Mouse (Mus musculus): ENCODE measurements around the gene Lce1b. TPM values are rescaled to one million over a fixed set of nuclear protein-coding genes. Genes with fewer than 3 reads are reported as not detected.
"Not testable (repeated sequence)": the region's sequence is repeated elsewhere in the genome, so short reads cannot be mapped to it uniquely, and the experiment has no call there.

Lce1b gene
- not detected in 2 replicates for polyA plus RNA-seq (2015; fragmentation: Nextera tagmentation; extraction: Ambion mirVana)

GRCm38 (mm10) chr3:92656826-92657225 lies at the start of gene Lce1b:
Lce1b (minus strand) TSS chr3:92656926.
- H3K27me3 ChIP-seq (replicated peaks) = no peaks in the 10 kb centered on the region
- no peak within 1 kb of the TSS for H3K27ac ChIP-seq (replicated peaks)
- ATAC-seq (ENCODE audit: extremely low read depth, insufficient number of reproducible peaks, low FRiP score, low TSS enrichment) = no peak
- no peak within 1 kb of the TSS for H3K9ac ChIP-seq
- no peak within 1 kb of the TSS for H3K4me3 ChIP-seq
- no peak within 1 kb of the TSS for H3K4me2 ChIP-seq
- H3K4me1 ChIP-seq = no peaks in the 10 kb centered on the region
- no peaks in the 10 kb centered on the region for H3K9me3 ChIP-seq
- H3K36me3 ChIP-seq = no peaks in the 10 kb centered on the region

DNA sequence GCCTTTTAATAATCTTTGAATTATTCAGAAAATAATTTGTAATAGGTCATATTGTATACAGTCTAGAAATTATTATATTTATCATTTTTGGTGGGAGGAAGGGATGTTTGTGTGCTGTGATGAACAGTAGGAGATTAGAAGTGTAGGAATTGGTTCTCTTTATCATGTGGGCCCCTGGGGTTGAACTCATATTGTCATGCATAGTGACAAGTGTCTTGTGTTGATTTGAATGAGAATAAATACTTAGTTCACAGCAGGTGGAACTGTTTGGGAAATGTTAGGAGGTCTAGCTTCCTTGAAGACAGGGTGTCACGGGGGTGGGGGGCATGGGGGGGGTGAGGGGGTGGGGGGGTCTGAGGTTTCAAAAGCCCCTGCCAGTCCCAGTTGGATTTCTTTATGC lies 37.9 kb upstream of the Lce1b start:
- H3K4me3 ChIP-seq = no peak overlapping the region
- H3K27me3 ChIP-seq (replicated peaks) = no peaks in the 10 kb centered on the region
- no peak overlapping the region for H3K9ac ChIP-seq
- H3K36me3 ChIP-seq = no peaks in the 10 kb centered on the region
- ATAC-seq (ENCODE audit: extremely low read depth, insufficient number of reproducible peaks, low FRiP score, low TSS enrichment) = no peak
- H3K9me3 ChIP-seq = no peaks in the 10 kb centered on the region
- H3K4me2 ChIP-seq = no peak overlapping the region
- 25% methylated on average over 1 of the region's 1 CpGs for WGBS
- no peak overlapping the region for H3K27ac ChIP-seq (replicated peaks)
- no peaks in the 10 kb centered on the region for H3K4me1 ChIP-seq

- Histone ChIP-seq H3K27me3 (replicated peaks) (no peaks in the 10 kb centered on the region), H3K36me3 (no peaks in the 10 kb centered on the region), H3K9me3 (no peaks in the 10 kb centered on the region)
Measured at GRCm38 (mm10) chr3:92691688-92692087, 35.0 kb upstream of the Lce1b start.

GRCm38 (mm10) chr3:92689154-92689553 lies 32.4 kb upstream of the Lce1b start:
- not testable (repeated sequence) for H3K4me1 ChIP-seq; H3K36me3 ChIP-seq; H3K27ac ChIP-seq (replicated peaks); ATAC-seq (ENCODE audit: extremely low read depth, insufficient number of reproducible peaks, low FRiP score, low TSS enrichment); H3K9ac ChIP-seq; H3K27me3 ChIP-seq (replicated peaks); H3K9me3 ChIP-seq; H3K4me3 ChIP-seq
- H3K4me2 ChIP-seq = peak overlapping the region; percentile 31
- 57% methylated on average over 16 of the region's 16 CpGs for WGBS

More at GRCm38 (mm10) chr3:92691688-92692087, 35.0 kb upstream of the Lce1b start:
- no peak overlapping the region for H3K27ac ChIP-seq (replicated peaks)
- no peak for ATAC-seq (ENCODE audit: extremely low read depth, insufficient number of reproducible peaks, low FRiP score, low TSS enrichment)
- no peaks in the 10 kb centered on the region for H3K4me1 ChIP-seq
- no peak overlapping the region for H3K4me3 ChIP-seq
- no peak overlapping the region for H3K4me2 ChIP-seq
- H3K9ac ChIP-seq = no peak overlapping the region

- Histone ChIP-seq H3K27ac (replicated peaks) (no peak within 1 kb of the TSS), H3K9me3 (no peaks in the 10 kb centered on the region), H3K27me3 (replicated peaks) (no peaks in the 10 kb centered on the region), H3K4me3 (no peak within 1 kb of the TSS), H3K4me1 (no peaks in the 10 kb centered on the region), H3K36me3 (no peaks in the 10 kb centered on the region), H3K9ac (no peak within 1 kb of the TSS), H3K4me2 (no peak within 1 kb of the TSS)
- WGBS = 52% methylated on average over 2 of the region's 2 CpGs
- no peak for ATAC-seq (ENCODE audit: extremely low read depth, insufficient number of reproducible peaks, low FRiP score, low TSS enrichment)
Measured at GRCm38 (mm10) chr3:92687110-92687509, 30.4 kb upstream of the Lce1b start, which contains the start of gene Lce1d. Lce1d (minus strand) TSS chr3:92687210.

- Histone ChIP-seq H3K9me3 (no peaks in the 10 kb centered on the region), H3K27me3 (replicated peaks) (no peaks in the 10 kb centered on the region), H3K27ac (replicated peaks) (no peak within 1 kb of the TSS), H3K4me3 (no peak within 1 kb of the TSS), H3K9ac (no peak within 1 kb of the TSS), H3K4me2 (no peak within 1 kb of the TSS), H3K4me1 (no peaks in the 10 kb centered on the region), H3K36me3 (no peaks in the 10 kb centered on the region)
- 86% methylated on average over 4 of the region's 4 CpGs for WGBS
- no peak for ATAC-seq (ENCODE audit: extremely low read depth, insufficient number of reproducible peaks, low FRiP score, low TSS enrichment)
Measured at GRCm38 (mm10) chr3:92678947-92679346, 22.2 kb upstream of the Lce1b start, which contains the start of gene Lce1c. Lce1c (plus strand) TSS chr3:92679247.

DNA sequence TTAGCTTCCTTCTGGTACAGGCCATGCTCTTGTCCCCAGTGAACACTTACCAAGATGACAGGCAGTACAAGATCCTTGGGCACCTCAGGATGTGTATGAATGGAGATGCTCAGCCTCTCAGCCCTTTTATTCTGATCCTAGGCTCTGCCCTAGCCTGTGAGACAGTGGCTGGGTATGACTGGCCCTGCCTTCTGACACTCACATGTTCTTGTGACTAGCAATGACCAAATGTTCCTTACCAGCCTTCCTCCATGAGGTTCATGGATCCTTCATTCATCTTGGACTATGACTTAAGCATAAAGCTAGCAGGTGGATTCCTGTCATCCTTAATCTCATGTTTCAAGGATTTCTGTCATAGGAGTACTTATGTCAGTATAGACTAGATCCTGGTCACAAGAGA lies 13.5 kb upstream of the Lce1b start, which contains the start of gene Lce1a2:
Gene Lce1a2, minus strand, starts transcription at position 101 of the 400 bp plus-strand sequence.
- Histone ChIP-seq H3K27ac (replicated peaks) (no peak within 1 kb of the TSS), H3K9me3 (no peaks in the 10 kb centered on the region), H3K4me3 (no peak within 1 kb of the TSS), H3K36me3 (no peaks in the 10 kb centered on the region), H3K4me2 (no peak within 1 kb of the TSS), H3K27me3 (replicated peaks) (no peaks in the 10 kb centered on the region), H3K9ac (no peak within 1 kb of the TSS), H3K4me1 (no peaks in the 10 kb centered on the region)
- no peak for ATAC-seq (ENCODE audit: extremely low read depth, insufficient number of reproducible peaks, low FRiP score, low TSS enrichment)

DNA sequence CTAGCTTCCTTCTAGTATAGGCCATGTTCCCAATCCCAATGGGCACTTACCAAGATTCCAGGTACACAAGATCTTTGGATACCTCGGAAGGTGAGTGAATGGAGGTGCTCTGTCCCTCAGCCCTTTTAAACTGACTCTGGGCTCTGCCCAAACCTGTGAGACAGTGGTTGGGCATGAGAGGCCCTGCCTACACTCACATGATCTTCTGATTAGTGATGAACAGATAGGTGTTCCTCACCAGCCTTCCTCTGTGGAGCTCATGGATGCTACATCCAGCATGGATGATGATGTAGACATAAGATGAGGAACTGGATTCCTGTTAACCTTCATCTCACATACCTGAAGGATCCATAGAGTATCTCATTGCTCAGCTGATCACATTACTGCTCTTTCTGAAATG lies 8.5 kb downstream of the Lce1b start, which contains the start of gene Lce1a1:
Gene Lce1a1, minus strand, starts transcription at position 101 of the 400 bp plus-strand sequence.
- H3K4me3 ChIP-seq = no peak within 1 kb of the TSS
- no peaks in the 10 kb centered on the region for H3K4me1 ChIP-seq
- no peaks in the 10 kb centered on the region for H3K36me3 ChIP-seq
- no peaks in the 10 kb centered on the region for H3K27me3 ChIP-seq (replicated peaks)
- no peak within 1 kb of the TSS for H3K9ac ChIP-seq
- 82% methylated on average over 1 of the region's 1 CpGs for WGBS
- no peak for ATAC-seq (ENCODE audit: extremely low read depth, insufficient number of reproducible peaks, low FRiP score, low TSS enrichment)
- H3K27ac ChIP-seq (replicated peaks) = no peak within 1 kb of the TSS
- H3K9me3 ChIP-seq = no peaks in the 10 kb centered on the region
- H3K4me2 ChIP-seq = no peak within 1 kb of the TSS

DNA sequence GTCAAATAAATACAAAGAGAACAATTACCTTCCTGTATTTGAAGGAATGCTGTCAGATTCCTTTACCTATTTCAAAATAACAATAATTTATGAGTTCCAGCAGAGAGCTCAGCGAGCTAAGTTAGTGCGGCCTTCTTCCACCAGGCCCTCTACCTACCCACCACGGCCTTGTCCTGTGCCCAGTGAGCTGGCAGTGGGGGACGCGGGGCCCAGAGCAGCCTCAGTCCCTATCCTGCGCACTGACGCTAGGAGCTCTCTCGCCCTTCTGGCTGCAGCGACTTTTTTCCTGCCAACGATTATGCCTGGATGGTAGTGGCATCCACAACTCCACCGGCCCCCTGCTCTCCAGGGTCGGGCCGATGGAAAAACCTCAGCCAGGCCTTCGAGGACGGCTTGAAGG lies 16.9 kb downstream of the Lce1b start:
- WGBS = 90% methylated on average over 15 of the region's 15 CpGs
- Histone ChIP-seq H3K27me3 (replicated peaks) (no peaks in the 10 kb centered on the region), H3K4me2 (no peak overlapping the region), H3K9ac (no peak overlapping the region), H3K9me3 (no peaks in the 10 kb centered on the region), H3K4me3 (no peak overlapping the region), H3K4me1 (no peaks in the 10 kb centered on the region), H3K36me3 (no peaks in the 10 kb centered on the region), H3K27ac (replicated peaks) (no peak overlapping the region)
- ATAC-seq (ENCODE audit: extremely low read depth, insufficient number of reproducible peaks, low FRiP score, low TSS enrichment) = no peak

DNA sequence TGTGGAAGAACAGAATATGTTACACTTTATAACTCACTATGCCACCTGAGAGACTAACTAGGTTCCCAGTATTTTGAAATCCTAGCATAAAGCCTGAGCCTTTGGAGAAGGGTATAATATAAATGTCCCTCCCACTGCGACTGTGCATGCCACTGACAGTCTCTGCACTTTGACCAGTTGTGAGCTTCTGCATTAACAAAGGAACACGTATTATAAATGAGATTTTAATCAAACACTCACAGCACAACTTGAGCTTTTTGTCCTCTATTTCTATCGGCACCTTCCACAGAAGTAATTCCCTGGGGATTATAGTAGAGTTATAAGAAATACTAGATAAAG lies 18.1 kb downstream of the Lce1b start:
- H3K27ac ChIP-seq (replicated peaks) = no peak overlapping the region

GRCm38 (mm10) chr3:92637745-92638652 lies 18.7 kb downstream of the Lce1b start:
- Histone ChIP-seq H3K4me3 (no peak overlapping the region), H3K27me3 (replicated peaks) (no peaks in the 10 kb centered on the region), H3K9ac (no peak overlapping the region), H3K4me2 (no peak overlapping the region), H3K36me3 (no peaks in the 10 kb centered on the region), H3K27ac (replicated peaks) (no peak overlapping the region), H3K9me3 (no peaks in the 10 kb centered on the region), H3K4me1 (no peaks in the 10 kb centered on the region)
- ATAC-seq (ENCODE audit: extremely low read depth, insufficient number of reproducible peaks, low FRiP score, low TSS enrichment) = no peak
- 45% methylated on average over 1 of the region's 1 CpGs for WGBS

More for the DNA sequence above, 18.1 kb downstream of the Lce1b start:
- no peaks in the 10 kb centered on the region for H3K4me1 ChIP-seq
- no peak overlapping the region for H3K4me3 ChIP-seq
- no peak overlapping the region for H3K9ac ChIP-seq
- no peak overlapping the region for H3K4me2 ChIP-seq
- H3K9me3 ChIP-seq = no peaks in the 10 kb centered on the region
- H3K36me3 ChIP-seq = no peaks in the 10 kb centered on the region
- WGBS = 71% methylated on average over 3 of the region's 3 CpGs
- H3K27me3 ChIP-seq (replicated peaks) = no peaks in the 10 kb centered on the region
- ATAC-seq (ENCODE audit: extremely low read depth, insufficient number of reproducible peaks, low FRiP score, low TSS enrichment) = no peak

DNA sequence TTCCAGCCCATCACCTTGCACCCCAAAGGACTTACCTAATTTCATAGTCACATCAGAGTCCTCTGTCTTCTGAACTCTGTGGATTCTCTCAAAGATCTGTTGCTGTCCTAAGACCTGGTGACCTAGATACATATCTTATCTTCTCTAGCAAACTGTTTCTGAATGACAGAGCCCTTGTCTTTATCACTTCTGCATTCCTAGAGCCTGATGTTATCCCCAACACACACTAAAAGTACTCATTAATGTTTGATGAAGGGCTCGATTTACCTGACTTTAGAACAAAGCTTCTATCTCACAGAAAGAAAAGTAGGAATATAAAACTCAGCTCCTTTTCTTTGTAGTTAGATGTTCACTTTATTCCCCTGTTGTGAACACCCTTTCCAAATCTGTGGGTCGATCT lies 35.2 kb downstream of the Lce1b start, which contains the start of gene Lce6a:
Gene Lce6a, minus strand, starts transcription at position 101 of the 400 bp plus-strand sequence.
- Histone ChIP-seq H3K27ac (replicated peaks) (no peak within 1 kb of the TSS), H3K4me3 (no peak within 1 kb of the TSS), H3K27me3 (replicated peaks) (no peaks in the 10 kb centered on the region), H3K9me3 (no peaks in the 10 kb centered on the region), H3K4me1 (no peaks in the 10 kb centered on the region), H3K9ac (no peak within 1 kb of the TSS), H3K36me3 (no peaks in the 10 kb centered on the region), H3K4me2 (no peak within 1 kb of the TSS)
- 65% methylated on average over 2 of the region's 2 CpGs for WGBS
- ATAC-seq (ENCODE audit: extremely low read depth, insufficient number of reproducible peaks, low FRiP score, low TSS enrichment) = no peak

Data from heart, embryonic 13.5 days (tissue).